Mouse (Mus musculus): ENCODE data around the gene Fbxo36.

The Fbxo36 gene

GRCm38 (mm10) chr1:84890005-84890393 is 50.4 kb downstream of the Fbxo36 start:
- in situ Hi-C loops (cut with MboI, MseI), result no loop called here

- in situ Hi-C loops (cut with MboI, MseI), result no loop called here
Observed at GRCm38 (mm10) chr1:84890503-84890902, 50.9 kb downstream of the Fbxo36 start.

- in situ Hi-C loops (cut with MboI, MseI), result no loop called here
Observed at GRCm38 (mm10) chr1:84891746-84892145, 52.1 kb downstream of the Fbxo36 start.

GRCm38 (mm10) chr1:84897364-84897763 is 57.7 kb downstream of the Fbxo36 start:
- in situ Hi-C loops (cut with MboI, MseI), result no loop called here

- in situ Hi-C loops (cut with MboI, MseI), result no loop called here
Observed at GRCm38 (mm10) chr1:84899156-84899555, 59.5 kb downstream of the Fbxo36 start.

GRCm38 (mm10) chr1:84904467-84904866 is 64.8 kb downstream of the Fbxo36 start:
- in situ Hi-C loops (cut with MboI, MseI), result no loop called here

- in situ Hi-C loops (cut with MboI, MseI), result no loop called here
Observed at GRCm38 (mm10) chr1:84910177-84910804, 70.7 kb downstream of the Fbxo36 start.

GRCm38 (mm10) chr1:84912571-84912970 is 72.9 kb downstream of the Fbxo36 start:
- in situ Hi-C loops (cut with MboI, MseI), result no loop called here

- in situ Hi-C loops (cut with MboI, MseI), result no loop called here
Observed at GRCm38 (mm10) chr1:84915010-84915409, 75.4 kb downstream of the Fbxo36 start.

GRCm38 (mm10) chr1:84918865-84919264 is 79.2 kb downstream of the Fbxo36 start:
- in situ Hi-C loops (cut with MboI, MseI), result no loop called here

GRCm38 (mm10) chr1:84923432-84923831 is 83.8 kb downstream of the Fbxo36 start:
- in situ Hi-C loops (cut with MboI, MseI), result no loop called here

GRCm38 (mm10) chr1:84924134-84924533 is 84.5 kb downstream of the Fbxo36 start:
- in situ Hi-C loops (cut with MboI, MseI), result no loop called here

GRCm38 (mm10) chr1:84925599-84925998 is 86.0 kb downstream of the Fbxo36 start:
- in situ Hi-C loops (cut with MboI, MseI), result loop anchor here (25.0 kb wide), 1 partner anchor 112 kb away; no protein-coding TSS in a partner anchor

- in situ Hi-C loops (cut with MboI, MseI), result loop anchor here (25.0 kb wide), 1 partner anchor 104 kb away; no protein-coding TSS in a partner anchor
Observed at GRCm38 (mm10) chr1:84933472-84934150, 94.0 kb downstream of the Fbxo36 start.

GRCm38 (mm10) chr1:84934151-84934502 is 94.5 kb downstream of the Fbxo36 start:
- in situ Hi-C loops (cut with MboI, MseI), result loop anchor here (25.0 kb wide), 1 partner anchor 103 kb away; no protein-coding TSS in a partner anchor

GRCm38 (mm10) chr1:84934503-84935333 is 95.1 kb downstream of the Fbxo36 start, which contains the start of gene Slc16a14:
Slc16a14 (minus strand) TSS chr1:84935134.
- in situ Hi-C loops (cut with MboI, MseI), result loop anchor here (25.0 kb wide), 1 partner anchor 103 kb away; no protein-coding TSS in a partner anchor

- in situ Hi-C loops (cut with MboI, MseI), result loop anchor here (25.0 kb wide), 1 partner anchor 102 kb away; no protein-coding TSS in a partner anchor
Observed at GRCm38 (mm10) chr1:84935668-84936067, 96.0 kb downstream of the Fbxo36 start.

GRCm38 (mm10) chr1:84936716-84937510 is 97.3 kb downstream of the Fbxo36 start:
- in situ Hi-C loops (cut with MboI, MseI), result loop anchor here (25.0 kb wide), 1 partner anchor 100 kb away; no protein-coding TSS in a partner anchor

- in situ Hi-C loops (cut with MboI, MseI), result loop anchor here (25.0 kb wide), 1 partner anchor 98 kb away; no protein-coding TSS in a partner anchor
Observed at GRCm38 (mm10) chr1:84939466-84939865, 99.8 kb downstream of the Fbxo36 start.

GRCm38 (mm10) chr1:84940322-84940721 is 100.7 kb downstream of the Fbxo36 start:
- in situ Hi-C loops (cut with MboI, MseI), result loop anchor here (25.0 kb wide), 1 partner anchor 97 kb away; no protein-coding TSS in a partner anchor

GRCm38 (mm10) chr1:84942666-84943065 is 103.0 kb downstream of the Fbxo36 start:
- in situ Hi-C loops (cut with MboI, MseI), result loop anchor here (25.0 kb wide), 1 partner anchor 95 kb away; no protein-coding TSS in a partner anchor

Measured in T-helper 2 cell (primary cell).